Mouse (Mus musculus): Measurements from ENCODE around the gene Myo1h. TPM values are rescaled to one million over a fixed set of nuclear protein-coding genes. Genes with fewer than 3 reads are reported as not detected.

Myo1h gene
- polyA plus RNA-seq, 1 experiment from 2014 or later, result 0.40 TPM

DNA sequence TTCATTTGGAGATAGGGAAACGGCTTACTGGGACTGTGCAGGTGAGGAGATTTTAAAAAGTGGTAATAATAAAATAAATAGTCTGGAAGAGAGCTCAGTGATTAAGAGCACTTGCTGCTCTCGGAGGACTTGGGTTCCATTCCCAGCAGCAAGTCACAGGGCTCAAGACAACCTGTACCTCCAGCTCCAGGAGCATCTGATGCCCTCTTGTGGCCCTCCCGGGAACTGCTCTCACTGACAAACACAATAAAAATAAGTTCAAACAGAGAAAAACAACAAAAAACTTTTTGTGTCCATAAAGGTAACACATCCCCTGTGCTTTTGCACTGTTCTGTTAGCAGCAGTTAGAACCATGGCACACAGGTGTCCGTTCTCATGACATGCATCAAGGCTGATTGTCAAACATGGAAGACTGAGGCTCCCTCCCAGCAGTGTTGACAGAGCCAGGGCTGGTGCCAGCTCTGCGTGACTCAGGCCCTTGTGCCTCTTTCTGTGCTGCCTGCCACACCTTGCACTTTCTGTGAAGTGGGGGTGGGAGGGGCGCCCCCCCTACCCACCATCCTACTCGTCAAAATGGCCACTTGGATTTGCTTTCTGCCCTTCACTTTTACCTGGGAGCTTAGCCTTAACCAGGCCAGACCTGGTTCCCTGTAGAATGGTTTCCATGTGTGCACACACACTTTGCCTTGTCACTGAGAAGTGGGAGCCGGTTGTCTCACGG lies 94.4 kb downstream of the Myo1h start:
- ATAC-seq (no peak), DNase-seq (ENCODE audit: low read depth, low spot score) (no peak)
- H3K27me3 ChIP-seq, result no peaks in the 10 kb centered on the region
- TF ChIP-seq CTCF (IDR thresholded peaks at IDR 0.05), result no peak
- in situ Hi-C loops (cut with MboI; ENCODE audit: low pct_unique_long_range_greater_than_20kb), result no loop called here
- CTCF ChIA-PET, result interaction anchor here (0.7 to 2.3 kb wide), 13 partner anchors 9 to 72 kb away, joined by 3 to 11 read pairs (median 4); no protein-coding TSS in a partner anchor
- POLR2A ChIA-PET, result interaction anchor here (1.0 kb wide), 1 partner anchor 12 kb away, joined by 3 read pairs; no protein-coding TSS in a partner anchor

DNA sequence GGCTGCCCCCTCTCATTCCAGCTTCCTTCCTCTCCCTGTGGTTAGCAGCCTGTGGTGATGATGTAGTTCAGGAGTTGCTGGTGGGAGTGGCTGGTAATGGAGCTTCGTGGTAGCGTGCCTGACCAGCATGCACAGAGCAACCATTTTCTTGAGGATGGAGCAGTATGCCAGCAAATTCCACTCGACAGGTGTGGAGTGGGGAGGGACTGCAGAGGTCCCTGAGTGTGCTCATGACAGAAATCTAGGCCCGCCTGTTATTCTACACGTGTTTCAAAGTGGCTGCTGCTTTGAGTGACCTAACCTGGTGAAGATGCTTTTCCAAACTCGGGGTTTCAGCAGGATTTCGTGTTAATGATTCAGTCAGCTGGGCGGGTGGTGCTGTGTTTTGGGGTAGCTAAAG lies 95.5 kb downstream of the Myo1h start:
- ChIA-PET POLR2A (interaction anchor here (0.9 to 2.0 kb wide), 2 partner anchors 10 to 11 kb away, joined by 3 to 7 read pairs; no protein-coding TSS in a partner anchor), CTCF (interaction anchor here (1.4 to 1.7 kb wide), 2 partner anchors 22 to 69 kb away, joined by 4 to 8 read pairs; no protein-coding TSS in a partner anchor)
- H3K27me3 ChIP-seq, result no peaks in the 10 kb centered on the region
- ATAC-seq (no peak), DNase-seq (ENCODE audit: low read depth, low spot score) (no peak)
- in situ Hi-C loops (cut with MboI; ENCODE audit: low pct_unique_long_range_greater_than_20kb), result no loop called here
- no peak for TF ChIP-seq CTCF (IDR thresholded peaks at IDR 0.05)

DNA sequence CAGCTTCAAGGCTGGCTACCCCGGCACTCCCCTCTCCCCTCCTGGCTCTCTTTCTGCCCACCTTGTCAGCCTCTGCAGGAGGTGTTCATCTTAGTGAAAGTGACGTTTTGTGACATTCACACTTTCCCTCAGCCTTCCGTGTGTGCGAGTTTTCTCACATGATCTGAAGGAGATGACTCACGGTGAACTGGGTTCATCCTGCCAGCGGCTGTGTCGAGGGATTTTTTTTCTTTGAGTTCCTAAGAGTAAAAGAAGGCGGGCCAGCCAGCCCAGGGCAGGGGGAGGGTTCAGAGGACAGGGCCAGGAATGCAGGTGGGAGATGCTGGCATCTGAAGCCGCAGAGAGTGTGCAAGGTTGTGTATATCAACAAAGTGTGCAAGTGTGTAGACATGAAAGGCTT lies 104.2 kb downstream of the Myo1h start:
- TF ChIP-seq CTCF (IDR thresholded peaks at IDR 0.05), result no peak
- ChIA-PET CTCF (interaction anchor here (1.5 to 2.7 kb wide), 2 partner anchors 10 to 11 kb away, joined by 3 to 11 read pairs; no protein-coding TSS in a partner anchor), POLR2A (interaction anchor here (0.6 to 1.0 kb wide), 3 partner anchors 12 to 15 kb away, joined by 3 to 4 read pairs (median 3); no protein-coding TSS in a partner anchor)
- DNase-seq (ENCODE audit: low read depth, low spot score), result no peak
- in situ Hi-C loops (cut with MboI; ENCODE audit: low pct_unique_long_range_greater_than_20kb), result no loop called here
- peak; percentile 51 for ATAC-seq
- H3K27me3 ChIP-seq, result no peaks in the 10 kb centered on the region

- ATAC-seq (peak; percentile 22), DNase-seq (ENCODE audit: low read depth, low spot score) (no peak)
- ChIA-PET POLR2A (interaction anchor here (1.2 to 2.7 kb wide), 3 partner anchors 11 to 34 kb away, joined by 3 to 9 read pairs (median 4); no protein-coding TSS in a partner anchor), CTCF (interaction anchor here (1.3 to 2.5 kb wide), 4 partner anchors 10 to 36 kb away, joined by 3 to 10 read pairs (median 6); no protein-coding TSS in a partner anchor)
- no peak for TF ChIP-seq CTCF (IDR thresholded peaks at IDR 0.05)
- H3K27me3 ChIP-seq, result no peaks in the 10 kb centered on the region
- in situ Hi-C loops (cut with MboI; ENCODE audit: low pct_unique_long_range_greater_than_20kb), result no loop called here
Measured at GRCm38 (mm10) chr5:114406592-114406991, 117.6 kb downstream of the Myo1h start.

- in situ Hi-C loops (cut with MboI; ENCODE audit: low pct_unique_long_range_greater_than_20kb), result no loop called here
- no peaks in the 10 kb centered on the region for H3K27me3 ChIP-seq
- DNase-seq (ENCODE audit: low read depth, low spot score) (no peak), ATAC-seq (peak; percentile 22)
- ChIA-PET POLR2A (interaction anchor here (0.9 to 2.7 kb wide), 4 partner anchors 11 to 28 kb away, joined by 3 to 9 read pairs (median 4); no protein-coding TSS in a partner anchor), CTCF (interaction anchor here (1.0 to 2.5 kb wide), 5 partner anchors 11 to 37 kb away, joined by 3 to 10 read pairs (median 6); no protein-coding TSS in a partner anchor)
- TF ChIP-seq CTCF (IDR thresholded peaks at IDR 0.05), result no peak
Measured at GRCm38 (mm10) chr5:114407269-114407668, 118.3 kb downstream of the Myo1h start.

- in situ Hi-C loops (cut with MboI; ENCODE audit: low pct_unique_long_range_greater_than_20kb), result no loop called here
- DNase-seq (ENCODE audit: low read depth, low spot score) (no peak), ATAC-seq (peak; percentile 29)
- POLR2A ChIA-PET, result interaction anchor here (0.9 to 2.7 kb wide), 4 partner anchors 10 to 26 kb away, joined by 3 to 9 read pairs (median 4); no protein-coding TSS in a partner anchor
- no peak for TF ChIP-seq CTCF (IDR thresholded peaks at IDR 0.05)
- CTCF ChIA-PET, result interaction anchor here (0.8 to 2.5 kb wide), 5 partner anchors 10 to 37 kb away, joined by 3 to 10 read pairs (median 4); no protein-coding TSS in a partner anchor
- H3K27me3 ChIP-seq, result no peaks in the 10 kb centered on the region
Measured at GRCm38 (mm10) chr5:114407810-114408209, 118.8 kb downstream of the Myo1h start.

DNA sequence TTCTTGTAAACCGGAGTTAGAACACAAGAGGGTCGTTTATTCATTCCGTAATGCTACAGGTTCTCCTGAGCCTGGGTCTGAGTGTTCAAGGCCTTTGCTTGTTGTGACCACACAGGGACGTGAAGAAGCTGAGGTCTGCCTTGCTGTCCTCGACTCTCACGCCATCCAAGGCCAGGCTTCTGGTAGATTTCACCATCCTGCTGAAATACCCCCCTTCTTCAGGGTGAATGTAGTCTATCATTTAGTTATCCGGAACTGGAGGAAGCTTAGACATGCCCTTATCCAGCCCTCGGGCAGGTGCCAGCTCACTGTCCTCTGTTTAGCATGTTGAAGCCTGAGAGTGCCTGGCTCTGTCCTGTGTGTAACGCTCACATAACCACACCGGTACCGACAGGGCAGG lies 119.9 kb downstream of the Myo1h start:
- DNase-seq (ENCODE audit: low read depth, low spot score), result no peak
- ATAC-seq, result no peak
- POLR2A ChIA-PET, result interaction anchor here (1.3 to 2.7 kb wide), 2 partner anchors 9 to 14 kb away, joined by 3 to 9 read pairs; no protein-coding TSS in a partner anchor
- CTCF ChIA-PET, result interaction anchor here (1.9 kb wide), 1 partner anchor 9 kb away, joined by 6 read pairs; no protein-coding TSS in a partner anchor
- in situ Hi-C loops (cut with MboI; ENCODE audit: low pct_unique_long_range_greater_than_20kb), result no loop called here
- no peaks in the 10 kb centered on the region for H3K27me3 ChIP-seq
- TF ChIP-seq CTCF (IDR thresholded peaks at IDR 0.05), result no peak

DNA sequence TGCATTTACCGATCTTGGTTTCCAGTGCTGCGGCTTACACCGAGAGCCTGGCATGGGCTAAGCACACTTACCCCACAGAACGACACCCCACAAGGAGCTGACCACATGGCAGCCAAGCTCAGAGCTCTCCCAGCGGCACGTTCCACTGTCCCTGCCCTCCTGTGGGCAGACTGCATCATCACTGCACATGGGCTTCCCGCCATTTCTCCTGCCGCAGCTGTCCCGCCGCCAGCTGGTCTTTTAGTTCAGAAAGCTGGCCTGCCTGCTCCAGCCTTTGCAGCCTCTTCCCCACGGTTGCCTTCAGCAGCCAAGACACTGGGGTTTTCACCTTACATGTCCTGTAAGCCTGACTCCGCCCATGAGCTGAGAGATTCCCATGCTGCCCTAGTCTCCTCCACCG lies 121.5 kb downstream of the Myo1h start:
- ATAC-seq, result no peak
- CTCF ChIA-PET, result interaction anchor here (1.1 kb wide), 1 partner anchor 32 kb away, joined by 3 read pairs; no protein-coding TSS in a partner anchor
- H3K27me3 ChIP-seq, result no peaks in the 10 kb centered on the region
- POLR2A ChIA-PET, result no interaction called here
- in situ Hi-C loops (cut with MboI; ENCODE audit: low pct_unique_long_range_greater_than_20kb), result no loop called here
- TF ChIP-seq CTCF (IDR thresholded peaks at IDR 0.05), result no peak
- DNase-seq (ENCODE audit: low read depth, low spot score), result no peak

GRCm38 (mm10) chr5:114412361-114412998 lies 123.5 kb downstream of the Myo1h start:
- DNase-seq (ENCODE audit: low read depth, low spot score) (no peak), ATAC-seq (peak; percentile 60)
- CTCF ChIA-PET, result interaction anchor here (0.9 to 1.1 kb wide), 2 partner anchors 30 to 48 kb away, joined by 3 read pairs; no protein-coding TSS in a partner anchor
- no peaks in the 10 kb centered on the region for H3K27me3 ChIP-seq
- POLR2A ChIA-PET, result interaction anchor here (0.8 kb wide), 1 partner anchor 40 kb away, joined by 3 read pairs; no protein-coding TSS in a partner anchor
- in situ Hi-C loops (cut with MboI; ENCODE audit: low pct_unique_long_range_greater_than_20kb), result no loop called here
- TF ChIP-seq CTCF (IDR thresholded peaks at IDR 0.05), result no peak
